Mouse (Mus musculus) liver, embryonic 16.5 days (tissue): ENCODE data around the gene Prrt3. TPM values are rescaled to one million over a fixed set of nuclear protein-coding genes. Genes with fewer than 3 reads are reported as not detected.

Experiments used
- ATAC-seq: fragments of 200-750 bp; cut with Nextera tagmentation; 2 replicates; pipeline ENCODE4 v1.8.0; 2017; ENCODE audit warnings: low read depth, mild to moderate bottlenecking, moderate number of reproducible peaks, moderate library complexity
- H3K27ac ChIP-seq: fragments of 300-500 bp; sonication (generic); 2 replicates; pipeline ENCODE4 v1.5.1; 2014; ENCODE audit warnings: mild to moderate bottlenecking, low read length
- H3K27me3 ChIP-seq: fragments of 300-500 bp; sonication (generic); 2 replicates; pipeline ENCODE4 v1.6.1; 2014; ENCODE audit warnings: low read depth, low read length, mixed read lengths; ENCODE audit not compliant: control insufficient read depth, insufficient read depth
- H3K36me3 ChIP-seq: fragments of 300-500 bp; sonication (generic); 2 replicates; pipeline ENCODE4 v1.6.1; 2014; ENCODE audit warnings: mild to moderate bottlenecking; ENCODE audit not compliant: control insufficient read depth, insufficient read depth
- H3K4me1 ChIP-seq: fragments of 300-500 bp; sonication (generic); 2 replicates; pipeline ENCODE4 v1.6.1; 2014; ENCODE audit warnings: low read depth, low read length, mixed read lengths; ENCODE audit not compliant: control insufficient read depth
- H3K4me2 ChIP-seq: fragments of 300-500 bp; sonication (generic); 2 replicates; pipeline ENCODE4 v1.6.1; 2014; ENCODE audit warnings: low read depth, low read length, mixed read lengths
- H3K4me3 ChIP-seq: fragments of 300-500 bp; sonication (generic); 2 replicates; pipeline ENCODE4 v1.5.1; 2014; ENCODE audit warnings: low read depth, mild to moderate bottlenecking, low read length
- H3K9ac ChIP-seq: fragments of 300-500 bp; sonication (generic); 2 replicates; pipeline ENCODE4 v1.6.1; 2014; ENCODE audit warnings: low read depth, low read length
- H3K9me3 ChIP-seq: fragments of 300-500 bp; sonication (generic); replicated peaks from 2 replicates; pipeline ENCODE4 v1.6.1; 2016; ENCODE audit warnings: low read length; ENCODE audit not compliant: control insufficient read depth
- WGBS: fragments of 180-500 bp; shearing (Covaris S2); extraction: QIAGEN DNeasy Blood & Tissue Kit; methylation state at CpG from one replicate; pipeline ENCODE4 v1.1.7; 2014; ENCODE audit not compliant: insufficient replicate concordance; 5-methylcytosine and 5-hydroxymethylcytosine counted together
- polyA plus RNA-seq: library from polyadenylated mRNA; unstranded; fragments of >200 nt; fragmentation: Nextera tagmentation; extraction: Ambion mirVana; gene quantifications from 2 replicates; pipeline ENCODE4 v1.2.1, GENCODE M21; 2015

The Prrt3 gene
- polyA plus RNA-seq, result 0.05 TPM in 1 of 2 replicates, not detected in the other

DNA sequence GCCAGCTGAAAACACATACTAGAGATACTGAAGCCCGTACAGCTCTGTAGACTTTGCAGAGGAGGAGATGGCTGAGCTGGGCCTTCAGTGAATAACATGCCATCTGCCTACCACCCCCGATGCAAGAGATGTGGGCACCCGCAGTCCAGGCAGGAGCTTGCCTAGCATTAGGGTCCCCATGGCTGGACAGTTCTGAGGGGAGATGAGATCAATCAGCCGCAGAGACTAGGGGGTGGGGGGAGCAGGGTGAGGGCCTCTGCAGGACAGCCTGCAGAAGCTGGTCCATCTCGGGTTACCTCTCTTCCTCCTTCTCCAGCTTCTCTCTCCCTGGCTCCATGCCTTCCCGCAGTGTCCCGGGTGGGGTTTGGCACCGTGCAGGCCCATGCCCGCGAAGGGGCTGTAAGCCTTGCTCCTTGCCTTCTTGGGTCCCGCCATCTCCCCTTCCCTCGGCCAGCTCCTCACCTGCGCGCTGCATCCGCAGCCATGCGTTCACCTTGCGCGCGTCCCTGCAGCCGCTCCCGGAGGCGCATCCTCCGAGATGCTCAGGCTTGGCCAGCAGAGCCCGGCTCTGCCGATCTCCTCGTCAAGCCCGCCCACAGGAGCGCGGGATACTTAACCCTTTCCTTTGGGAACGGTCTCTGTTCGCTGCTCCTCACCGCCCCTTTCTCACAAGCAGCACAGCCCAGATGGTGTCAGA is at the start of gene Prrt3:
TSS of gene Prrt3 (minus strand) at position 544 of the 697 bp plus-strand sequence.
- ATAC-seq, result no peak
- Histone ChIP-seq H3K4me1 (no peaks in the 10 kb centered on the region), H3K9ac (no peak within 1 kb of the TSS), H3K27me3 (peaks cover 20% of the 10 kb centered on the region), H3K27ac (no peak within 1 kb of the TSS), H3K4me2 (no peak within 1 kb of the TSS), H3K4me3 (no peak within 1 kb of the TSS), H3K36me3 (no peaks in the 10 kb centered on the region), H3K9me3 (no peaks in the 10 kb centered on the region)
- 10% methylated on average over 32 of the region's 32 CpGs for WGBS

DNA sequence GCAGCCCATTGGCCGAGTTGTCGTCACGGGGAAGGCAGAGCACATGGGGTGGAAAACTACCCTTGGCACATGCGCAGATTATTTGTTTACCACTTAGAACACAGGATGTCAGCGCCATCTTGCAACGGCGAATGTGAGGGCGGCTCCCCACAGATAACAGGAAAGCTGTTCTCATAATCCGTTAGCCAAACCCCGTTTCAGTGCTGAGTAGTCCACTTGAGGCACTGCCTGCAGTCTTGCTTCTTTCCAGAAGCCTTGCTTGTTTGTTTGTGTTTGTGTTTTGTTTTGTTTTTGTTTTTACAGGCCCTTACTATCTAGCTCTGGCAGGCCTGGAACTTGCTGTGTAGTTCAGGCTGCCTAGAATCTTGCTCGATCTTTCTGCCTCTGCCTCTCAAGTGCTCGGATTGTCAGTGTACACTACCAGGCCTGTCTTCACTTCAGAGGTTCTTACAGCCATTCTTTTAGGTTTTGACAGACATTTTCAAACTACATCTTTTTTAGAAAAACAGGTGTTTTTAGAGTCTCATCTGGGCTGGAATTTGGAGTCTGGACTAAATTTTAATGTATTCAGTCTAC is 42.3 kb upstream of the Prrt3 start:
- Histone ChIP-seq H3K9ac (no peak overlapping the region), H3K4me3 (no peak overlapping the region), H3K4me1 (no peaks in the 10 kb centered on the region), H3K4me2 (no peak overlapping the region), H3K9me3 (no peaks in the 10 kb centered on the region), H3K27ac (peak overlapping the region; percentile 59; the same call in 1 of the 2 replicates), H3K36me3 (0 out of 2 replicates have a peak, but pooled peaks cover 4% of the 10 kb centered on the region), H3K27me3 (no peaks in the 10 kb centered on the region)
- WGBS, result 65% methylated on average over 8 of the region's 12 CpGs
- ATAC-seq, result peak; percentile 80

DNA sequence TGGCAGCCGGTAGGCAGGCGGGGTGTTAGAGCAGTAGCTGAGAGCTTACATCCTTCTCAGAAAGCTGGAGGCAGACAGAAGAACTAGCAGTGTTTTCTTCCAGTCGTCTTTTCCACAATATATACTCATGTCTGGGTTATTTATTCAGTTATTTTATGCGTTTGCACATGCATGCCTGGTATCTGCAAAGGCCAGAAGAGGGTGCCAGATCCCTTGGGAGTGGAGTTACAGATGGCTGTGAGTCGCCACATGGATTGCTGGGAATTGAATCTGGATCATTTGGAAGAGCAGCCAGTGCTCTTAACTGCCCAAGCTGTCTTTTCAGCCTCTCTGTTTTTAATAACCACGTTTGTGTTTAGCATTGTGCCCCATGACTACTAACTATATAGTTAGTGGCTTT is 39.9 kb upstream of the Prrt3 start:
- peaks cover 9% of the 10 kb centered on the region; the same call in 1 of the 2 replicates for H3K36me3 ChIP-seq
- no peak overlapping the region for H3K4me2 ChIP-seq
- H3K27me3 ChIP-seq, result no peaks in the 10 kb centered on the region
- no peak overlapping the region for H3K27ac ChIP-seq
- H3K9ac ChIP-seq, result no peak overlapping the region
- H3K4me1 ChIP-seq, result no peaks in the 10 kb centered on the region
- H3K9me3 ChIP-seq, result no peaks in the 10 kb centered on the region
- H3K4me3 ChIP-seq, result no peak overlapping the region
- no peak for ATAC-seq
- 72% methylated on average over 6 of the region's 6 CpGs for WGBS

DNA sequence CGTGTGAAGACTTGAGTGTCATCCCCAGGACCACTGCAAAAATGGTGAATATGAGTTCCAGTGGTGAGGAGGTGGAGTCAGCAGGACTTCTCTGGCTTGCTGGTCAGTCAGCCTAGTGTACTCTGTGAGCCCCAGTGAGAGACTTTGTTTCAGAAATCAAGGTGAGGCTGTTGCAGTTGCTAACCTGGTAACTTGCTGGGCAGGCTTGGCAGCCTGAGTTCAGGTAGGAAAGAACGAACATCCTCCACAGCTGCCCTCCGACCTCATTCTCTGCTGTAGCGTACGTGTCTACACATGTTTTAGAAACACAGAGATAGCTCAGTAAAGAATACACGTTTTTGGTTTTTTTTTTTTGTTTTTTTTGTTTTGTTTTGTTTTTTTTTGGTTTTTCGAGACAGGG is 33.2 kb upstream of the Prrt3 start:
- Histone ChIP-seq H3K27me3 (no peaks in the 10 kb centered on the region), H3K4me2 (no peak overlapping the region), H3K9me3 (no peaks in the 10 kb centered on the region), H3K36me3 (peaks cover 6% of the 10 kb centered on the region; the same call in 1 of the 2 replicates), H3K4me1 (peaks cover 17% of the 10 kb centered on the region), H3K9ac (no peak overlapping the region), H3K4me3 (no peak overlapping the region), H3K27ac (no peak overlapping the region)
- WGBS, result 79% methylated on average over 7 of the region's 7 CpGs
- ATAC-seq, result no peak

GRCm38 (mm10) chr6:113531840-113532404 is 30.2 kb upstream of the Prrt3 start:
- WGBS, result 4% methylated on average over 7 of the region's 7 CpGs
- Histone ChIP-seq H3K36me3 (peaks cover 4% of the 10 kb centered on the region; the same call in 1 of the 2 replicates), H3K27me3 (no peaks in the 10 kb centered on the region)

GRCm38 (mm10) chr6:113530932-113531839 is 29.5 kb upstream of the Prrt3 start, which contains the start of the genes Emc3 and Fancd2:
TSS of gene Emc3 (minus strand) at chr6:113531652.
TSS of gene Fancd2 (plus strand) at chr6:113531682.
- Histone ChIP-seq H3K4me3 (peak within 1 kb of the TSS; percentile 76), H3K4me1 (peaks cover 19% of the 10 kb centered on the region), H3K36me3 (no peaks in the 10 kb centered on the region), H3K4me2 (peak within 1 kb of the TSS; percentile 79), H3K27me3 (no peaks in the 10 kb centered on the region), H3K27ac (peak within 1 kb of the TSS; percentile 58), H3K9ac (peak within 1 kb of the TSS; percentile 85), H3K9me3 (no peaks in the 10 kb centered on the region)
- ATAC-seq, result peak; percentile 90
- under 1% methylated on average over 47 of the region's 47 CpGs for WGBS

More at GRCm38 (mm10) chr6:113531840-113532404, 30.2 kb upstream of the Prrt3 start:
- peak overlapping the region; percentile 79 for H3K4me2 ChIP-seq
- no peaks in the 10 kb centered on the region for H3K9me3 ChIP-seq
- H3K4me3 ChIP-seq, result peak overlapping the region; percentile 76
- H3K9ac ChIP-seq, result peak overlapping the region; percentile 85
- no peak for ATAC-seq
- H3K27ac ChIP-seq, result peak overlapping the region; percentile 58
- H3K4me1 ChIP-seq, result peaks cover 19% of the 10 kb centered on the region

GRCm38 (mm10) chr6:113523420-113523819 is 21.7 kb upstream of the Prrt3 start:
- Histone ChIP-seq H3K9ac (no peak overlapping the region), H3K4me1 (no peaks in the 10 kb centered on the region), H3K9me3 (no peaks in the 10 kb centered on the region), H3K27me3 (no peaks in the 10 kb centered on the region), H3K4me2 (no peak overlapping the region), H3K4me3 (no peak overlapping the region), H3K36me3 (peaks cover 22% of the 10 kb centered on the region), H3K27ac (no peak overlapping the region)
- WGBS, result 73% methylated on average over 8 of the region's 8 CpGs
- no peak for ATAC-seq

DNA sequence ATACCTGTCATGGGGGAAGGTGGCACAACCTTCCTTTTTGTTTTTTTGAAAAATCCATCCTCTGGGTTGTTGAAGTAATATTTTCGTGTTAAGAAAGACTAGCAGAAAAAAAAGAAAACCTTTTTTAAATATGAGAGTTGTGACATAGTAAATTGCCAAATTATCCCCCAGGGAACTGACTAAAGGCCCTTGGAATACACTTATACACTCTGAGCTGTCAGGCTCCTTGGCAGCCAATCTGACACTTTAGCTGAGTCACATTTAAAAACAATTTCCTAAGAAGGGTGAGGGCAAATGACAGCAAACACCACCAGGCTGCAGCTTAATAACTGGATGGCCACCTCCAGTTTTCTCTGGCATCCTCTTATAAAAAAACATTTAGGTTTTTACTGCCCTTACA is 20.6 kb upstream of the Prrt3 start:
- Histone ChIP-seq H3K4me3 (no peak overlapping the region), H3K27ac (no peak overlapping the region), H3K4me1 (no peaks in the 10 kb centered on the region), H3K36me3 (peaks cover 26% of the 10 kb centered on the region), H3K27me3 (no peaks in the 10 kb centered on the region), H3K9ac (no peak overlapping the region), H3K9me3 (no peaks in the 10 kb centered on the region), H3K4me2 (no peak overlapping the region)
- 60% methylated on average over 1 of the region's 1 CpGs for WGBS
- ATAC-seq, result no peak
